Mouse (Mus musculus): ENCODE measurements around the gene Kdm1a. TPM values are rescaled to one million over a fixed set of nuclear protein-coding genes. Genes with fewer than 3 reads are reported as not detected.

The Kdm1a gene
- polyA plus RNA-seq, 1 experiment from 2014 or later: 34.8 TPM

DNA sequence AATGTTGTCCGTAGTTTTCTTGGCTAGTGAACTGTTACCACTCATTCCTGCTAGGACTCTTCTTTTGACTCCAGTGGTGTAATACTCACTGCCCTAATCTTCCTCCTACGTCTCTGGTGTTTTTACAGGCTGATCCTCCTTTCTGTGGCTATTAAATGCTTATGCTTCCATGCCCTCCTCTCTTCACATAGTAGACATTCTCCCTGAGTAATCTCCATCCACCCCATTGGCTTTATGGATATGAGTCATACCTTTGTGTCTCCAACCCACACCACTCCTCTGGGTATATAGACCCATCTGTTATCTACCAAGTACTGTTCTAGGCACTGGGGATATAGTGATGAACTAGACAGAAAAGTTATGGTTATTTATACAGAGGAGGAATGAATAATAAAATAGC is 84.4 kb downstream of the Kdm1a start:
- no peaks in the 10 kb centered on the region for H3K27me3 ChIP-seq

DNA sequence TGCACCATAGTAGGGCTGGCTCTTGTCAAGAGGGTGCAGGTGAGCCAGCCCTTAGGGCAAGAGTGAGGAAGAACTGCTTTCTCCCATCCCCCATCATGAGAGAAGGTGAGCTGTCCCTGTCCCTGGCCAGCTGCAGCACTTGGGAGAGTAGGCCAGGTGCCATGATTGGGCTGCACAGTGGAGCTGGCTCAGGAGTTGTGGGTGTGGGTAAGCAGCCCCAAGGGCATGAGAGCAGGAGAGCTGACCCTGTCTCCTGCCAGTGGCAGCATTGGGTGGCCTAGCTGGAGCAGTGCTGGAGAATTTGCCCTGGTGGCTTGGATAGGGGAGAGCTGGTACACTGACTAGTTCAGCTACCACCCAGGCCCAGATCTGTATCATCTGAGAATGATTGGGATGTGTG is 89.6 kb downstream of the Kdm1a start:
- Histone ChIP-seq H3K27me3 (no peaks in the 10 kb centered on the region), H3K4me3 (no peak overlapping the region), H3K9ac (no peak overlapping the region), H3K27ac (no peak overlapping the region), H3K36me3 (no peaks in the 10 kb centered on the region), H3K4me2 (no peak overlapping the region), H3K9me3 (no peaks in the 10 kb centered on the region), H3K4me1 (peaks cover 18% of the 10 kb centered on the region)
- no peak for ATAC-seq (ENCODE audit: insufficient number of reproducible peaks, low FRiP score, low TSS enrichment, low read depth)

More for the DNA sequence above, 84.4 kb downstream of the Kdm1a start:
- Histone ChIP-seq H3K4me1 (peaks cover 4% of the 10 kb centered on the region), H3K4me3 (no peak overlapping the region), H3K9me3 (no peaks in the 10 kb centered on the region), H3K4me2 (no peak overlapping the region), H3K27ac (no peak overlapping the region), H3K36me3 (no peaks in the 10 kb centered on the region), H3K9ac (no peak overlapping the region)
- ATAC-seq (ENCODE audit: insufficient number of reproducible peaks, low FRiP score, low TSS enrichment, low read depth): no peak
- 84% methylated on average over 2 of the region's 2 CpGs for WGBS

DNA sequence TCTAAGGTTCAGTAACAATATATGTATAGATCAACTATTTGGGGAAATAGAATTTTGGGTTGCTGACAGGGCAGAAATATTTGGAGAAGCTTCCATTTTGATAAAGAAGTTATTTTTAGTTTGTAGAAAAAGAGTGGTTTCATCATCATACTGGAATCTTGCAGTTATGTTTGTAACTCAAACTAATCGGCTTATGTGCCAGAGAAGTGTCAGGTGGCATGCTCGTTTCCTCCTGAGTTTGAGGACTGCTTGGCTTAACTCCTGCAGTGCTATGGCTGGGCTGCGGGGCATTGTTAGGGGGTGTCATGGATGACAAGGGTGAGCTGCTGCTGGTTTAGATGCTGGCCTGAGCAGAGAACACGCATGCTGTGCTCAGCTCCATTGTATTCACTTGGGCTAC is 90.8 kb downstream of the Kdm1a start:
- Histone ChIP-seq H3K9me3 (no peaks in the 10 kb centered on the region), H3K9ac (no peak overlapping the region), H3K36me3 (no peaks in the 10 kb centered on the region), H3K4me2 (no peak overlapping the region), H3K4me3 (no peak overlapping the region), H3K27ac (no peak overlapping the region), H3K4me1 (peaks cover 18% of the 10 kb centered on the region), H3K27me3 (no peaks in the 10 kb centered on the region)
- WGBS: 42% methylated on average over 4 of the region's 4 CpGs
- no peak for ATAC-seq (ENCODE audit: insufficient number of reproducible peaks, low FRiP score, low TSS enrichment, low read depth)

DNA sequence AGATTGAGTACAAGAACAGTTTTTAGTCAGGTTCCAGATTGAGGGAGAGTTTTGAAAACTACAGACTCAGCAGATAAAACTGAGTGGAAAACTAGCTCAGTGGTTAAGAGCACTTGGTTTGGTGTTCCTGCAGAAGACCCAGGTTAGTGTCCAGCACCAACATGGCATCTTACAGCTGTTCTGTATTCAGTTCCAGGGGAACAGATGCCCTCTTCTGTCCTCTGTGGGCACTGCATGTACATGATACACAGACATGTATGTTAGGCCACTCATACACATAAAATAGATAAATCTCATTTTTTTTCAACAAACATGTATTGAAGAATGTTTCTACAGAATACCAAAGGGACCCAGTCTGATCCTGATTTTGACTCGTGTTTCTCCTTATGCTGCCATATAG is 92.7 kb downstream of the Kdm1a start:
- no peaks in the 10 kb centered on the region for H3K36me3 ChIP-seq
- ATAC-seq (ENCODE audit: insufficient number of reproducible peaks, low FRiP score, low TSS enrichment, low read depth): no peak
- H3K4me2 ChIP-seq: no peak overlapping the region
- no peak overlapping the region for H3K9ac ChIP-seq
- H3K4me3 ChIP-seq: no peak overlapping the region
- no peaks in the 10 kb centered on the region for H3K27me3 ChIP-seq
- H3K9me3 ChIP-seq: no peaks in the 10 kb centered on the region
- H3K27ac ChIP-seq: no peak overlapping the region
- H3K4me1 ChIP-seq: peaks cover 14% of the 10 kb centered on the region
- 61% methylated on average over 1 of the region's 1 CpGs for WGBS

DNA sequence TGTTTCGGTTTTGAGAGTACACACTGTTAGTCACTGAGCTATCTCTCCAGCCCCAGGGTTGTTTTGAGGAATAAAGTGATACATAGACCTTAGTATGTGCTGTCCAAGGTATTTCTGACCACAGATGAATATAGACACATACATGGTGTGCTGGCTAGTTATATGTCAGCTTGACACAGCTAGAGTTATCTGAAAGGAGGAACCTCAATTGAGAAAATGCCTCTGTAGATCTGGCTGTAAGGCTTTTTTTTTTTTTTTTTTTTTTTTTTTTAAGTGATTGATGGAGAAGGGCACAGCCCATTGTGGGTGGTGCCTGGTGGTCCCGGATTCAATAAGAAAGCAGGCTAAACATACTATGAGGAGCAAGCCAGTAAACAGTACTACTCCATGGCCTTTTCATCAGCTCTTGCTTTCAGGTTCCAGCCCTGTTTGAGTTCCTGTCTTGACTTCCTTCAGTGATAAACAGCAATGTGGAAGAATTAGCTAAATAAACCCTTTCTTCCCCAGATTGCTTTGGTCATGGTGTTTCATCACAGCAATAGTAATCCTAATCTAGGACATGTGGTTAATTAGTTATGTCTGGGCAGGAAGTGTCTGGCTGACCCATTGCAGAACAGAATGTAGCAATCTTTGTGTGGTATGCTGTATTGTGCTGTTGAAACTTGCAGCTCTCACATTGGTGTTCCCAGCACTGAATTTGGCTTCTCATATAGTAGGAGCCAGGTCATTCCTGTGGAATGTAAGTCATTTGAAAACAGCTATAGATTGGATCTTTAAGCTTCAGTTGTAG is 96.9 kb downstream of the Kdm1a start:
- H3K4me1 ChIP-seq: no peaks in the 10 kb centered on the region
- no peaks in the 10 kb centered on the region for H3K27me3 ChIP-seq
- H3K9me3 ChIP-seq: no peaks in the 10 kb centered on the region
- H3K4me3 ChIP-seq: no peak overlapping the region
- ATAC-seq (ENCODE audit: insufficient number of reproducible peaks, low FRiP score, low TSS enrichment, low read depth): no peak
- H3K27ac ChIP-seq: no peak overlapping the region
- no peaks in the 10 kb centered on the region for H3K36me3 ChIP-seq
- H3K4me2 ChIP-seq: no peak overlapping the region
- H3K9ac ChIP-seq: no peak overlapping the region
- WGBS: 50% methylated on average over 2 of the region's 2 CpGs

Small RNA genes within 50 kb of the gene (microRNA-seq; reads per million reads assigned to microRNA genes)
- gene Gm22180: not detected

Other genes starting within 250 kb of the Kdm1a start
- gene Htr1d, start 179.2 kb downstream of the Kdm1a start, polyA plus RNA-seq (2015; fragmentation: Nextera tagmentation; extraction: Ambion mirVana): 1.2 and 1.4 TPM in 2 replicates
- gene 6030445D17Rik, start 140.5 kb downstream of the Kdm1a start, polyA plus RNA-seq (2015; fragmentation: Nextera tagmentation; extraction: Ambion mirVana): 0.32 and 0.46 TPM in 2 replicates
- gene Luzp1, start 133.0 kb downstream of the Kdm1a start, polyA plus RNA-seq (2015; fragmentation: Nextera tagmentation; extraction: Ambion mirVana): 128 and 132 TPM in 2 replicates
- not detected in 2 replicates for gene Tex46, start 7.7 kb upstream of the Kdm1a start, polyA plus RNA-seq (2015; fragmentation: Nextera tagmentation; extraction: Ambion mirVana)
- gene Lactbl1, start 19.9 kb upstream of the Kdm1a start, polyA plus RNA-seq (2015; fragmentation: Nextera tagmentation; extraction: Ambion mirVana): not detected in 2 replicates
- 7.3 and 11.3 TPM in 2 replicates for gene Ephb2, start 233.3 kb upstream of the Kdm1a start, polyA plus RNA-seq (2015; fragmentation: Nextera tagmentation; extraction: Ambion mirVana)

All from limb, embryonic 15.5 days (tissue).